Mouse (Mus musculus) splenic B cell, adult 2 months (primary cell): ENCODE measurements around the gene Il6st.

Experiments
- DNase-seq: peaks from one replicate; pipeline ENCODE4 v3.0.0-alpha.2; 2011; ENCODE audit warnings: low read depth, low spot score
- H3K27me3 ChIP-seq: 2 replicates; pipeline ENCODE4 v1.6.1; 2012; ENCODE audit warnings: mild to moderate bottlenecking, low read length, moderate library complexity, mixed read lengths; ENCODE audit not compliant: control insufficient read depth, poor library complexity, insufficient read depth, severe bottlenecking
- H3K36me3 ChIP-seq: 2 replicates; pipeline ENCODE4 v1.6.1; 2012; ENCODE audit warnings: mild to moderate bottlenecking, low read length, moderate library complexity, mixed read lengths; ENCODE audit not compliant: control insufficient read depth, poor library complexity, insufficient read depth, severe bottlenecking

The Il6st gene

DNA sequence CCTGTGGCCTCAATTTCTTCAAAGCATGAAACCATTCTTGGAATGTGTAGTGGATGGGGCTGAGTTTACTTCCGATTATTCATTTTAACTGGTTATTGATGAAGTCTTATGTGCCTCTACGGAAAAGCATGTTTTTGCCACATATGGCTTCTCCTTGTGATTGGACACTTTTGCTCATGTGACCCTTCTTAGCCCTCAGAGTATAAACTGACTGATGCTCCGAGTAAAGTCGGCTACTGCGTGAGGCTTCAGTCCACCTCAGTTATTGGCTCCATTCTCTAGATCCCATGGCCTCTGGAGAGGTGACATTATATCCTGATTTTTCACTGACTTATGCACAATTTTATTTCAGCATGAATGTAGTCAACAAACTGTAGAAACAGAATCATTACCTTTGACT is 89.4 kb downstream of the Il6st start:
- Histone ChIP-seq H3K27me3 (no peaks in the 10 kb centered on the region), H3K36me3 (no peaks in the 10 kb centered on the region)
- no peak for DNase-seq

DNA sequence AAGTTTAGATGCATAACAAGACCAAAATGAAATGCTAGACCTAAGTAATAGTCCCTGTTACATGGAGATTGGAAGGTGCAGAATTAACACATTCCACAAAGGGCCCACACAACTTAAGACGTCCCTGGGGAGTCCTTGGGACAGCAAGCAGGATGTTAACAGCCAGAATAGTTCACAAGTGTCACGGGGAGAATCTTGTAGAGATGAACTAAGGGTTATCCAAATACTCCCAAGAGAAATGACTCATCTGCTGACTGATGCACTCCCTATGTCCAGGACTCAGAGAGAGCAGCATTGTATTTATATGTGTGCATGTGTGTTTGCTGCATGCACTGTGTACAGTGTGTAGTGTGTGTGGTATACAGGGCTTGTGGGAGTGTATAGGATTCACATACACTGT is 92.6 kb downstream of the Il6st start:
- DNase-seq, result no peak
- no peaks in the 10 kb centered on the region for H3K36me3 ChIP-seq
- no peaks in the 10 kb centered on the region for H3K27me3 ChIP-seq
